Mouse (Mus musculus): Measurements from ENCODE around the gene Zbtb22.

GRCm38 (mm10) chr17:33911813-33912414 lies 3.8 kb upstream of the Zbtb22 start:
- TF ChIP-seq EP300 (IDR thresholded peaks at IDR 0.05; ENCODE audit: low read depth) (no peak), CTCF (IDR thresholded peaks at IDR 0.05; ENCODE audit: low read depth) (no peak)

Data from heart, postnatal 0 days (tissue).